Comparison of ENCODE assay signal across 18 mouse cellular contexts in genomic region chr15:97919217-97919616, GRCm38 (mm10). TPM values are rescaled to one million over a fixed set of nuclear protein-coding genes. Genes with fewer than 3 reads are reported as not detected.
DNase-seq lines count a peak whose midpoint lies in the region; ATAC-seq and TF ChIP-seq lines count a peak whose summit lies in the region.
"Had no signal": no experiment of that assay in that cellular context is flagged by ENCODE, and none has a peak within 500 bp of the region (broad histone marks: within the 10 kb centered on the region; RNA-seq: fewer than 3 reads in every experiment).

No protein-coding gene starts in this region.

- no peak overlapping the region for H3K27ac ChIP-seq in lung, postnatal 0 days (ENCODE audit: low read length)
- peak overlapping the region; percentile 33 for H3K27ac ChIP-seq in small intestine, adult 2 months (ENCODE audit: insufficient read depth, low read depth, low read length)

- TF ChIP-seq POLR2A in small intestine, adult 2 months (IDR thresholded peaks at IDR 0.05; ENCODE audit: low read depth, low read length): no peak

- H3K9ac ChIP-seq in lung, postnatal 0 days (replicated peaks; ENCODE audit: low read depth): no peak overlapping the region

- no peaks in the 10 kb centered on the region for H3K27me3 ChIP-seq in lung, postnatal 0 days (replicated peaks; ENCODE audit: insufficient read depth, low read length)
- H3K27me3 ChIP-seq in small intestine, adult 2 months (ENCODE audit: control insufficient read depth, insufficient read depth, low read length): no peaks in the 10 kb centered on the region; the same call in 1 of the 2 replicates
- H3K27me3 ChIP-seq: Patski had no signal

- TF ChIP-seq EP300 in lung, postnatal 0 days (IDR thresholded peaks at IDR 0.05): no peak

- H3K4me1 ChIP-seq in lung, postnatal 0 days (ENCODE audit: insufficient read depth, low read depth, low read length): no peaks in the 10 kb centered on the region
- peaks cover 46% of the 10 kb centered on the region; the same call in 1 of the 2 replicates for H3K4me1 ChIP-seq in small intestine, adult 2 months (ENCODE audit: control insufficient read depth, insufficient read depth, insufficient read length, low read length)

- ATAC-seq in lung, postnatal 0 days: peak; percentile 56; the same call in 1 of the 2 replicates
- ATAC-seq: activated CD4-positive, CD25-positive, alpha-beta regulatory T cell, adult 4 months; CD4-positive, CD25-positive, alpha-beta regulatory T cell, adult 4 months; Patski had no signal

- intact Hi-C loops in left cerebral cortex, postnatal 36 days (cut with DNase I): no loop called here

- WGBS in lung, postnatal 0 days: 58% methylated on average over 7 of the region's 7 CpGs
- WGBS in small intestine, adult 2 months: 80% methylated on average over 7 of the region's 7 CpGs

- no peaks in the 10 kb centered on the region for H3K9me3 ChIP-seq in lung, postnatal 0 days (ENCODE audit: low read length)
- H3K9me3 ChIP-seq: G1E had no signal

- H3K36me3 ChIP-seq in lung, postnatal 0 days (ENCODE audit: insufficient read depth, low read length): no peaks in the 10 kb centered on the region
- no peaks in the 10 kb centered on the region for H3K36me3 ChIP-seq in small intestine, adult 2 months (ENCODE audit: control insufficient read depth, insufficient read depth, low read length)
- H3K36me3 ChIP-seq: G1E had no signal

- H3K4me3 ChIP-seq in lung, postnatal 0 days (ENCODE audit: low read depth, low read length): no peak overlapping the region
- H3K4me3 ChIP-seq in small intestine, adult 2 months (ENCODE audit: low read depth, low read length): no peak overlapping the region

- DNase-seq in lung, postnatal 0 days (ENCODE audit: low spot score): peak; percentile 50
- DNase-seq in lung, postnatal 4 days: no peak
- no peak for DNase-seq in left cerebral cortex, postnatal 36 days (ENCODE audit: low spot score in 2 of 2)
- DNase-seq: adrenal gland, adult 2 months; adrenal gland, adult 8-10 months; adrenal gland, postnatal 10 days; adrenal gland, postnatal 14 days; adrenal gland, postnatal 25 days; adrenal gland, postnatal 36 days; B cell, adult 2 months; cerebellum, adult 11 months; cerebellum, adult 11-12 months; cerebellum, adult 18-20 months had no signal

- no peak overlapping the region for H3K4me2 ChIP-seq in lung, postnatal 0 days (replicated peaks; ENCODE audit: low read depth, low read length)

- no peak for TF ChIP-seq CTCF in lung, postnatal 0 days (IDR thresholded peaks at IDR 0.05)
- TF ChIP-seq CTCF in small intestine, adult 2 months (IDR thresholded peaks at IDR 0.05; ENCODE audit: extremely low read depth, insufficient read length, insufficient replicate concordance, low read depth, low read length): no peak

RNA-seq across cellular contexts. Expression of gene Vdr, which starts 8.8 kb away (rescaled TPM):
- polyA plus RNA-seq in lung, postnatal 0 days (2015; fragmentation: Nextera tagmentation; extraction: Ambion mirVana): 2.6 TPM in 2 replicates
- polyA plus RNA-seq in small intestine, adult 2 months (2012; rRNA removed): 100 and 151 TPM in 2 replicates
- total RNA-seq in left cerebral cortex, postnatal 36 days (2021): under 1 TPM; 0.35 to 0.61 TPM

RNA-seq across cellular contexts. Expression of gene Tmem106c, which starts 44.8 kb away (rescaled TPM):
- 30.3 and 36.7 TPM in 2 replicates for polyA plus RNA-seq in lung, postnatal 0 days (2015; fragmentation: Nextera tagmentation; extraction: Ambion mirVana)
- 7.1 and 8.6 TPM in 2 replicates for polyA plus RNA-seq in small intestine, adult 2 months (2012; rRNA removed)
- 10 to 100 TPM; 23.4 to 25.5 TPM for total RNA-seq in left cerebral cortex, postnatal 36 days (2021)

Comparison
In these comparisons a context has a peak if more than half of its experiments do, and no peak if none do; other contexts are left out.
1. RNA of gene Vdr, which starts 8.8 kb away (polyA plus RNA-seq): 100 to 151 TPM in small intestine, adult 2 months; 2.6 TPM in lung, postnatal 0 days; every median in the first group is over 10 times any median in the second.